Mouse (Mus musculus): ENCODE measurements around the gene Sec16a.

- TF ChIP-seq POLR2A (IDR thresholded peaks at IDR 0.05; ENCODE audit: borderline replicate concordance, extremely low read depth, insufficient read depth, insufficient read length, poor library complexity, severe bottlenecking) (no peak), CTCF (IDR thresholded peaks at IDR 0.05; ENCODE audit: borderline replicate concordance, extremely low read depth, insufficient read depth, insufficient read length) (no peak)
Observed at GRCm38 (mm10) chr2:26400296-26400695, 44.7 kb downstream of the Sec16a start.

All from brain, embryonic 14.5 days (tissue).